Mouse (Mus musculus): Measurements from ENCODE around the gene Hdgfl2. TPM values are rescaled to one million over a fixed set of nuclear protein-coding genes. Genes with fewer than 3 reads are reported as not detected.
"Not testable (repeated sequence)": the region's sequence is repeated elsewhere in the genome, so short reads cannot be mapped to it uniquely, and the experiment has no call there.

Hdgfl2 gene
- total and polyA plus RNA-seq, 3 experiments = 31.1 to 174 (median 76.0) TPM

DNA sequence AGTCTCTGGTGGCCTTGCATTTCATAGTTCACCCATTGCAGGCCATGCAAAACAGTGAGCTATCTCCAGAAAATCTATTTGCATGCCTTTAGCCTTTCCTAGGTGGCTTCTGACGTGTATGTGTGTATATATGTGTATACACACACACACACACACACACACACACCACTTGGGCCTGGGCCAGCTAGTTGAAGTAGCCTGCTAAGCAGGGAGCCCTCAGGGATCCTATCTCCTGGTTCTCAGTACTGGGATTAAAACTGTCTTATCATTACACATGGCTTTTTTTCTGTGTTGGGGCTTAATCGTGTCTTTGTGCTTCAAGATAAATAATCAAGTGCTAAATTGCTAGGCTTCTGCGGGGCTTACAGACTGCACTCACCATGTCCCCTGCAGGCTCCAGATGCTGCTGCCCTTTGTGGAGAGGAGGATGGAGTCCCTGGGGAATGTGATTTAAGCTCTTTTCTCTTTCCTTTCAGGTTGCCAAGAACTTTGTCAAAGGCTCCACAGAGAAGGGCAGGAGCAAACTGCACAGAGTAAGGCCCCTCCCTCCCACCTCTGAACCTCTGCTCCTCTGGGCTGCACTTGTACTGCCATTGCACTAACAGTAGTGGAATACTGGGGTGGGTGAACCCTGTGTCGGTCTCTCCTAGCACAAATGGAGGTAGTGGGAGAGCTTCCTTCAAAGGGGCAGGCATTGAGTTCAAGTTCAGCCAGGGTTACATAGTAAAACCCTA is 23.3 kb upstream of the Hdgfl2 start:
- Histone ChIP-seq H3K4me3 (ENCODE audit: low read depth, low read length) (no peak overlapping the region), H3K27me3 (ENCODE audit: insufficient read depth, low read length) (no peaks in the 10 kb centered on the region), H3K36me3 (replicated peaks) (peaks cover 96% of the 10 kb centered on the region), H3K4me1 (ENCODE audit: insufficient read depth, low read depth, low read length) (peaks cover 33% of the 10 kb centered on the region), H3K9me3 (replicated peaks) (no peaks in the 10 kb centered on the region)
- no peak for TF ChIP-seq POLR2AphosphoS5 (IDR thresholded peaks at IDR 0.05; ENCODE audit: insufficient replicate concordance, low read depth, low read length)
- no peak for TF ChIP-seq CTCF (IDR thresholded peaks at IDR 0.05; ENCODE audit: low read depth, low read length)
- no peak for ATAC-seq (ENCODE audit: extremely low read depth, insufficient number of reproducible peaks, low FRiP score, poor library complexity, severe bottlenecking)
- DNase-seq (ENCODE audit: low spot score) = no peak

DNA sequence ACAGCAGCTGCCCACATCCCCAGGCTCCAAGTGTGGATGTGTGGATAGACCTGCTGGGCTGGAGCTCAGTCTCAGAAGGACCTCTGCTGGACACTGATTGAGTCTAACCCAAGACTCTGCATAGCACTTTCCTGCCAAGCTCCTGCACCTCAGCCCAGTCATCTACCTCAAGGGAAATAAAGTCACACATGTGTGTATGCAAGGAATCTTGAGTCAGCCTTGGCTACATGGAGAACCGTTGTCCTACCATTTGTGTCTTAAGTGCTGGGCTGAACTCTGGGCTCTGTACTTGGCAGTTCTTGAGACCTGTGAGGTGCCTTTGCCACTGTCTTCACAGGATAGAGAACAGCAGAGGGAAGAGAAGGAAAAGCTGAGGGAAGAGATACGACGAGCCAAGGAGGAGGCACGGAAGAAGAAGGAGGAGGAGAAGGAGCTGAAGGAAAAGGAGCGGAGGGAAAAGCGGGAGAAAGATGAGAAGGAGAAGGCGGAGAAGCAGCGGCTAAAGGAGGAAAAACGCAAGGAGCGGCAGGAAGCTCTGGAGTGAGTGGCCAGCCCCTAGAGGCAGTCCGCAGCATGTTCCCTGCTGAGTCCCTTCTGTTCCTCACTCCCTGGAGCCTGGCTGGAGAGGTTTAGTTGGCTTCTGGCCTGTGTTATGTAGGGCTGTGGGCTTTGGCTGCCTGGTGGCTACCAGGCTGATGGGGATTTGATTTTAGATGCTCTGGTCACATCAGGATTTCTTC is 21.9 kb upstream of the Hdgfl2 start:
- peaks cover 24% of the 10 kb centered on the region for H3K4me1 ChIP-seq (ENCODE audit: insufficient read depth, low read depth, low read length)
- ATAC-seq (ENCODE audit: extremely low read depth, insufficient number of reproducible peaks, low FRiP score, poor library complexity, severe bottlenecking) (no peak), DNase-seq (ENCODE audit: low spot score) (no peak)
- H3K36me3 ChIP-seq (replicated peaks) = peaks cover 96% of the 10 kb centered on the region
- H3K9me3 ChIP-seq (replicated peaks) = no peaks in the 10 kb centered on the region
- no peak overlapping the region for H3K4me3 ChIP-seq (ENCODE audit: low read depth, low read length)
- no peak for TF ChIP-seq POLR2AphosphoS5 (IDR thresholded peaks at IDR 0.05; ENCODE audit: insufficient replicate concordance, low read depth, low read length)
- no peak for TF ChIP-seq CTCF (IDR thresholded peaks at IDR 0.05; ENCODE audit: low read depth, low read length)
- no peak for TF ChIP-seq GATA2 (IDR thresholded peaks at IDR 0.05; ENCODE audit: borderline replicate concordance, low read depth, low read length)
- no peak for TF ChIP-seq TAL1 (conservative IDR thresholded peaks at IDR 0.05; ENCODE audit: low read depth, low read length)
- TF ChIP-seq GATA1 (IDR thresholded peaks at IDR 0.05; ENCODE audit: borderline replicate concordance, low read length) = no peak
- H3K27me3 ChIP-seq (ENCODE audit: insufficient read depth, low read length) = no peaks in the 10 kb centered on the region

DNA sequence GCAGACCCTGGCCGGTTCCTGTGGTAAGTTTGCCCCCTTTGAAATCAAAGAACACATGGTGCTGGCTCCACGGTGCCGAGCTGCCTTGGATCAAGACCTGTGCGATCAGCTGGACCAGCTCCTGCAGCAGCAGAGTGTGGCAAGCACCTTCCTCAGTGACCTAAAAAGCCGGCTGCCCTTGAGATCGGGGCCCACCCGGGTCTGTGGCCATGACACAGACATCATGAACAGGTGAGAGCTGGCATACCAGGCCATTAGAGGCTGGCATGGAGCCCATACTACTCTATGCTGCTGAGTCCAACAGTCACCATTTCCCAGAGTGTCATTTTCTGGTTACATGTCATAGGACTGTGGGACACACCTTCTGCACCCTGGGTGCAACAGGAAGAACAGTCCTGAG is 17.4 kb upstream of the Hdgfl2 start:
- Histone ChIP-seq H3K4me1 (ENCODE audit: insufficient read depth, low read depth, low read length) (peaks cover 11% of the 10 kb centered on the region), H3K4me3 (ENCODE audit: low read depth, low read length) (no peak overlapping the region), H3K36me3 (replicated peaks) (peaks cover 100% of the 10 kb centered on the region), H3K27me3 (ENCODE audit: insufficient read depth, low read length) (no peaks in the 10 kb centered on the region), H3K9me3 (replicated peaks) (no peaks in the 10 kb centered on the region)
- TF ChIP-seq POLR2AphosphoS5 (IDR thresholded peaks at IDR 0.05; ENCODE audit: insufficient replicate concordance, low read depth, low read length) = no peak
- no peak for TF ChIP-seq GATA2 (IDR thresholded peaks at IDR 0.05; ENCODE audit: borderline replicate concordance, low read depth, low read length)
- no peak for TF ChIP-seq CTCF (IDR thresholded peaks at IDR 0.05; ENCODE audit: low read depth, low read length)
- no peak for TF ChIP-seq TAL1 (conservative IDR thresholded peaks at IDR 0.05; ENCODE audit: low read depth, low read length)
- TF ChIP-seq GATA1 (IDR thresholded peaks at IDR 0.05; ENCODE audit: borderline replicate concordance, low read length) = no peak
- no peak for ATAC-seq (ENCODE audit: extremely low read depth, insufficient number of reproducible peaks, low FRiP score, poor library complexity, severe bottlenecking)
- no peak for DNase-seq (ENCODE audit: low spot score)

DNA sequence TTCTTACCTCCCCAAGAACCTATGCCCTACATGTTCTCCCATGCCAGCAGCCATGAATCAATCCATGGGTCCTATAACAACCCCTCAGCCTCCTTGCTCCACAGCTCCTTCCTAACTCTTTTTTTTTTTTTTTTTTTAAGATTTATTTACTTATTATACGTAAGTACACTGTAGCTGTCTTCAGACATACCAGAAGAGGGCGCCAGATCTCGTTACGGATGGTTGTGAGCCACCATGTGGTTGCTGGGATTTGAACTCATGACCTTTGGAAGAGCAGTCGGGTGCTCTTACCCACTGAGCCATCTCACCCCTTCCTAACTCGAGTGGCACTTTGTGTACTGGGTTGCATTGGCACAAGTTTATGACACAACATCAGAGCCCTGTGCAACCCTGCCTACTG is 13.7 kb upstream of the Hdgfl2 start:
- ATAC-seq (ENCODE audit: extremely low read depth, insufficient number of reproducible peaks, low FRiP score, poor library complexity, severe bottlenecking); DNase-seq (ENCODE audit: low spot score); H3K4me3 ChIP-seq (ENCODE audit: low read depth, low read length); H3K27me3 ChIP-seq (ENCODE audit: insufficient read depth, low read length); H3K9me3 ChIP-seq (replicated peaks): not testable (repeated sequence)
- Histone ChIP-seq H3K36me3 (replicated peaks) (peaks cover 100% of the 10 kb centered on the region), H3K4me1 (ENCODE audit: insufficient read depth, low read depth, low read length) (peaks cover 14% of the 10 kb centered on the region)

DNA sequence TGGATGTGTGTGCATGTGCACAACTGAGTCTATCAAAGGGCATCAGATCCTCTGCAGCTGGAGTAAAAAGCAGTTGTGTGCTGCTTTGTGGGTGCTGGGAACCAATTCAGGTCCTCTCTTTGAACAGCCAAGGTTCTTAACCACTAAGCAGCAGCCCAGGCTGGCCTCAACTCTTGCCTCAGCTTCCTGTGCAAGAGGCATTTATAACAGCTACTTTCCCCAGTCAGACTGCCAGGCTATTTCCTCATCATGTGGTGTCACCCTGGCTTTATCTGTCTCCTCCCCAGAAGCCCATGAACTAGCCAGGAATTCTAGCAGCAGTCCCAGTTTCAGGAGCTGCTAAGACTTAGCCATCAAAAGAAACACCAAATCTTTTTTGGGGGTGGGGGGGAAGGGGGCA is 13.0 kb upstream of the Hdgfl2 start:
- H3K36me3 ChIP-seq (replicated peaks) = peaks cover 100% of the 10 kb centered on the region
- H3K4me1 ChIP-seq (ENCODE audit: insufficient read depth, low read depth, low read length) = peaks cover 14% of the 10 kb centered on the region
- ATAC-seq (ENCODE audit: extremely low read depth, insufficient number of reproducible peaks, low FRiP score, poor library complexity, severe bottlenecking) (no peak), DNase-seq (ENCODE audit: low spot score) (no peak)
- H3K27me3 ChIP-seq (ENCODE audit: insufficient read depth, low read length) = no peaks in the 10 kb centered on the region
- TF ChIP-seq CTCF (IDR thresholded peaks at IDR 0.05; ENCODE audit: low read depth, low read length) (no peak), TAL1 (conservative IDR thresholded peaks at IDR 0.05; ENCODE audit: low read depth, low read length) (no peak), POLR2AphosphoS5 (IDR thresholded peaks at IDR 0.05; ENCODE audit: insufficient replicate concordance, low read depth, low read length) (no peak), GATA1 (IDR thresholded peaks at IDR 0.05; ENCODE audit: borderline replicate concordance, low read length) (no peak), GATA2 (IDR thresholded peaks at IDR 0.05; ENCODE audit: borderline replicate concordance, low read depth, low read length) (no peak)
- H3K9me3 ChIP-seq (replicated peaks) = no peaks in the 10 kb centered on the region
- no peak overlapping the region for H3K4me3 ChIP-seq (ENCODE audit: low read depth, low read length)

DNA sequence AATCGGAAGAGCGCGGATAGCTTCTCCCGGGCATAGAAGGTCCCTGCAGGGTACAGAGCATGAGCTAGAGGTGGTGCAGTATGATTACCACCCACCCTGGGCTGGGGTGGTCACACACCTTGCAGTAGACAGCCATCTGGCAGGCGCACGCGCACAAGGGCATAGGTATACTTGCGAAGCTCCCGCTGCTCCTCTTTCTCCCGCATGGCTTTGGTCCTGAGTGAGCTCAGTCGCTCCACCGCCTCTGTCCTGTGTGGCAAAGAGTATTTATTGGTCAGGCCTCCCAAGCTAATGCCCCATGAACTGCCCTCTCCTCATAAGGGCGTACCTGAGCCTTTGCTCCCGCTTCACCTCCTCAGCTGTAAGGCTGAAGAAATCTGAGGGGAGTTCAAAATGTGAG is 10.4 kb upstream of the Hdgfl2 start:
- peaks cover 28% of the 10 kb centered on the region for H3K4me1 ChIP-seq (ENCODE audit: insufficient read depth, low read depth, low read length)
- TF ChIP-seq GATA1 (IDR thresholded peaks at IDR 0.05; ENCODE audit: borderline replicate concordance, low read length) (no peak), CTCF (IDR thresholded peaks at IDR 0.05; ENCODE audit: low read depth, low read length) (no peak), POLR2AphosphoS5 (IDR thresholded peaks at IDR 0.05; ENCODE audit: insufficient replicate concordance, low read depth, low read length) (0 out of 2 replicates have a peak, but pooled peaks have one; percentile 4), TAL1 (conservative IDR thresholded peaks at IDR 0.05; ENCODE audit: low read depth, low read length) (no peak), GATA2 (IDR thresholded peaks at IDR 0.05; ENCODE audit: borderline replicate concordance, low read depth, low read length) (no peak)
- no peak for DNase-seq (ENCODE audit: low spot score)
- ATAC-seq (ENCODE audit: extremely low read depth, insufficient number of reproducible peaks, low FRiP score, poor library complexity, severe bottlenecking) = no peak
- no peaks in the 10 kb centered on the region for H3K9me3 ChIP-seq (replicated peaks)
- H3K36me3 ChIP-seq (replicated peaks) = peaks cover 98% of the 10 kb centered on the region
- H3K27me3 ChIP-seq (ENCODE audit: insufficient read depth, low read length) = no peaks in the 10 kb centered on the region
- H3K4me3 ChIP-seq (ENCODE audit: low read depth, low read length) = no peak overlapping the region; the same call in 1 of the 2 replicates

Data from G1E (cell line).